Mouse (Mus musculus): ENCODE data around the gene Ephx3. TPM values are rescaled to one million over a fixed set of nuclear protein-coding genes. Genes with fewer than 3 reads are reported as not detected.

The Ephx3 gene
- polyA plus RNA-seq, 1 experiment from 2014 or later: 0.29 TPM

- Histone ChIP-seq H3K9ac (no peak overlapping the region), H3K27ac (no peak overlapping the region), H3K27me3 (no peaks in the 10 kb centered on the region), H3K4me2 (replicated peaks) (no peak overlapping the region), H3K9me3 (no peaks in the 10 kb centered on the region), H3K4me1 (peaks cover 6% of the 10 kb centered on the region), H3K36me3 (peaks cover 97% of the 10 kb centered on the region), H3K4me3 (no peak overlapping the region)
- no peak for ATAC-seq (ENCODE audit: low FRiP score, low read depth)
- WGBS: 85% methylated on average over 3 of the region's 3 CpGs
Observed at GRCm38 (mm10) chr17:32202972-32203371, 13.6 kb upstream of the Ephx3 start.

GRCm38 (mm10) chr17:32201086-32201485 is 11.7 kb upstream of the Ephx3 start:
- Histone ChIP-seq H3K9me3 (no peaks in the 10 kb centered on the region), H3K4me2 (replicated peaks) (no peak overlapping the region), H3K27ac (no peak overlapping the region), H3K4me1 (no peaks in the 10 kb centered on the region), H3K4me3 (no peak overlapping the region), H3K27me3 (no peaks in the 10 kb centered on the region), H3K9ac (no peak overlapping the region), H3K36me3 (peaks cover 98% of the 10 kb centered on the region)
- whole genome bisulfite sequencing: 91% methylated on average over 5 of the region's 5 CpGs
- ATAC-seq (ENCODE audit: low FRiP score, low read depth): no peak

GRCm38 (mm10) chr17:32199796-32200195 is 10.4 kb upstream of the Ephx3 start:
- H3K4me3 ChIP-seq: no peak overlapping the region
- H3K4me2 ChIP-seq (replicated peaks): no peak overlapping the region
- H3K36me3 ChIP-seq: peaks cover 97% of the 10 kb centered on the region
- H3K9ac ChIP-seq: no peak overlapping the region
- no peaks in the 10 kb centered on the region for H3K27me3 ChIP-seq
- H3K4me1 ChIP-seq: no peaks in the 10 kb centered on the region
- H3K27ac ChIP-seq: no peak overlapping the region
- WGBS: 92% methylated on average over 2 of the region's 2 CpGs
- H3K9me3 ChIP-seq: no peaks in the 10 kb centered on the region
- ATAC-seq (ENCODE audit: low FRiP score, low read depth): no peak

GRCm38 (mm10) chr17:32197156-32197555 is 7.8 kb upstream of the Ephx3 start:
- Histone ChIP-seq H3K27ac (no peak overlapping the region), H3K4me1 (no peaks in the 10 kb centered on the region), H3K9ac (no peak overlapping the region), H3K36me3 (peaks cover 71% of the 10 kb centered on the region), H3K9me3 (no peaks in the 10 kb centered on the region), H3K4me3 (no peak overlapping the region), H3K4me2 (replicated peaks) (no peak overlapping the region), H3K27me3 (no peaks in the 10 kb centered on the region)
- 89% methylated on average over 14 of the region's 14 CpGs for WGBS
- no peak for ATAC-seq (ENCODE audit: low FRiP score, low read depth)

- 93% methylated on average over 5 of the region's 5 CpGs for WGBS
- Histone ChIP-seq H3K9ac (no peak overlapping the region), H3K4me2 (replicated peaks) (no peak overlapping the region), H3K27ac (no peak overlapping the region), H3K36me3 (peaks cover 57% of the 10 kb centered on the region), H3K4me3 (no peak overlapping the region), H3K4me1 (no peaks in the 10 kb centered on the region), H3K27me3 (no peaks in the 10 kb centered on the region), H3K9me3 (no peaks in the 10 kb centered on the region)
- ATAC-seq (ENCODE audit: low FRiP score, low read depth): no peak
Observed at GRCm38 (mm10) chr17:32195725-32196124, 6.4 kb upstream of the Ephx3 start.

GRCm38 (mm10) chr17:32193010-32193409 is 3.7 kb upstream of the Ephx3 start:
- Histone ChIP-seq H3K9me3 (no peaks in the 10 kb centered on the region), H3K27ac (no peak overlapping the region), H3K36me3 (peaks cover 29% of the 10 kb centered on the region), H3K4me2 (replicated peaks) (no peak overlapping the region), H3K9ac (no peak overlapping the region), H3K4me1 (peaks cover 14% of the 10 kb centered on the region), H3K27me3 (peaks cover 27% of the 10 kb centered on the region), H3K4me3 (no peak overlapping the region)
- 82% methylated on average over 5 of the region's 5 CpGs for WGBS
- ATAC-seq (ENCODE audit: low FRiP score, low read depth): no peak

- no peak overlapping the region for H3K9ac ChIP-seq
- WGBS: 9% methylated on average over 5 of the region's 5 CpGs
Observed at GRCm38 (mm10) chr17:32189850-32190249, 501 bp upstream of the Ephx3 start.

GRCm38 (mm10) chr17:32183017-32183416 is 6.3 kb downstream of the Ephx3 start:
- H3K4me1 ChIP-seq: peaks cover 7% of the 10 kb centered on the region
- 23% methylated on average over 8 of the region's 8 CpGs for whole genome bisulfite sequencing
- H3K4me2 ChIP-seq (replicated peaks): no peak overlapping the region
- no peaks in the 10 kb centered on the region for H3K9me3 ChIP-seq
- H3K27me3 ChIP-seq: peaks cover 2% of the 10 kb centered on the region
- ATAC-seq (ENCODE audit: low FRiP score, low read depth): no peak
- no peak overlapping the region for H3K4me3 ChIP-seq
- H3K27ac ChIP-seq: no peak overlapping the region
- H3K36me3 ChIP-seq: no peaks in the 10 kb centered on the region
- H3K9ac ChIP-seq: no peak overlapping the region

More at GRCm38 (mm10) chr17:32189850-32190249, 501 bp upstream of the Ephx3 start:
- Histone ChIP-seq H3K9me3 (no peaks in the 10 kb centered on the region), H3K27me3 (peaks cover 29% of the 10 kb centered on the region), H3K4me3 (peak overlapping the region; percentile 45), H3K4me2 (replicated peaks) (peak overlapping the region; percentile 76), H3K4me1 (peaks cover 14% of the 10 kb centered on the region), H3K27ac (no peak overlapping the region), H3K36me3 (no peaks in the 10 kb centered on the region)
- ATAC-seq (ENCODE audit: low FRiP score, low read depth): no peak

GRCm38 (mm10) chr17:32179621-32180491 is 9.5 kb downstream of the Ephx3 start:
- Histone ChIP-seq H3K27ac (no peak overlapping the region), H3K4me1 (peaks cover 7% of the 10 kb centered on the region), H3K36me3 (no peaks in the 10 kb centered on the region), H3K9me3 (no peaks in the 10 kb centered on the region), H3K27me3 (no peaks in the 10 kb centered on the region), H3K4me2 (replicated peaks) (no peak overlapping the region), H3K4me3 (no peak overlapping the region), H3K9ac (no peak overlapping the region)
- 60% methylated on average over 11 of the region's 11 CpGs for WGBS
- no peak for ATAC-seq (ENCODE audit: low FRiP score, low read depth)

- Histone ChIP-seq H3K9me3 (no peaks in the 10 kb centered on the region), H3K4me2 (replicated peaks) (no peak overlapping the region), H3K4me1 (peaks cover 10% of the 10 kb centered on the region), H3K4me3 (no peak overlapping the region), H3K9ac (no peak overlapping the region), H3K27ac (no peak overlapping the region), H3K36me3 (no peaks in the 10 kb centered on the region), H3K27me3 (no peaks in the 10 kb centered on the region)
- WGBS: 93% methylated on average over 4 of the region's 4 CpGs
- ATAC-seq (ENCODE audit: low FRiP score, low read depth): no peak
Observed at GRCm38 (mm10) chr17:32176919-32177318, 12.4 kb downstream of the Ephx3 start.

GRCm38 (mm10) chr17:32173166-32173565 is 16.2 kb downstream of the Ephx3 start:
- Histone ChIP-seq H3K4me1 (peaks cover 14% of the 10 kb centered on the region), H3K4me2 (replicated peaks) (no peak overlapping the region), H3K9ac (no peak overlapping the region), H3K9me3 (no peaks in the 10 kb centered on the region), H3K27ac (no peak overlapping the region), H3K27me3 (no peaks in the 10 kb centered on the region), H3K4me3 (no peak overlapping the region), H3K36me3 (no peaks in the 10 kb centered on the region)
- no peak for ATAC-seq (ENCODE audit: low FRiP score, low read depth)
- 68% methylated on average over 7 of the region's 7 CpGs for WGBS

- no peaks in the 10 kb centered on the region for H3K27me3 ChIP-seq
- H3K4me2 ChIP-seq (replicated peaks): no peak overlapping the region
- H3K4me1 ChIP-seq: peaks cover 15% of the 10 kb centered on the region
- no peaks in the 10 kb centered on the region for H3K9me3 ChIP-seq
- H3K27ac ChIP-seq: no peak overlapping the region
- ATAC-seq (ENCODE audit: low FRiP score, low read depth): no peak
- no peak overlapping the region for H3K9ac ChIP-seq
- H3K4me3 ChIP-seq: no peak overlapping the region
- H3K36me3 ChIP-seq: no peaks in the 10 kb centered on the region
- 75% methylated on average over 2 of the region's 2 CpGs for WGBS
Observed at GRCm38 (mm10) chr17:32172485-32172884, 16.9 kb downstream of the Ephx3 start.
